Mouse (Mus musculus) layer of hippocampus, postnatal 36 days (tissue): ENCODE measurements around the gene Mybbp1a. TPM values are rescaled to one million over a fixed set of nuclear protein-coding genes. Genes with fewer than 3 reads are reported as not detected.
A peak's percentile ranks its signal among the peaks of the same experiment; 100 is the strongest.

Experiments used
- DNase-seq, 2 experiments: peaks; one replicate each; pipeline ENCODE4 v3.0.0; 2022
- total RNA-seq, 2 experiments: library from RNA; stranded (reverse); gene quantifications; 2 replicates each; pipeline ENCODE4 v1.2.3; 2021

Mybbp1a gene
- total RNA-seq, 2 experiments from 2014 or later: 51.3 to 52.2 TPM

DNA sequence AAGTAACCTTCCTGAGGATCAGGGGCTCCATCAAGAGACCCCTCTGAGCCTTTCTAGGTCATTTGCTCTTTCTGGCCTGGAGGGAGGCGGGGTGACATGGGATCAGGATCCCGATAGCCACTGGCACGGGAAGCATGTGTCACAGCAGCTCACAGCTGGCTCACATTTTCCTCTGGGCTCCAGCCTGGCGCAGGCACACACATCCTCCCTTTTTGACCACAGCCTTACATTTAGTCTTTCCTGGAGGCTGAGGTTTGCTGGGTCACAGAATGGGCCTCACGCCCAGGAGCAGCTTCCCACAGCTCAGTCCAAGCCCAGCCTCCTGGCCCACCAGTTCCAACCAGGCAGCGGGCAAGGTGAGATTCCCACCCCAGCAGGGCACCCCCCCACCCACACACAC, 37.1 kb downstream of the Mybbp1a start:
- DNase-seq: no peak

DNA sequence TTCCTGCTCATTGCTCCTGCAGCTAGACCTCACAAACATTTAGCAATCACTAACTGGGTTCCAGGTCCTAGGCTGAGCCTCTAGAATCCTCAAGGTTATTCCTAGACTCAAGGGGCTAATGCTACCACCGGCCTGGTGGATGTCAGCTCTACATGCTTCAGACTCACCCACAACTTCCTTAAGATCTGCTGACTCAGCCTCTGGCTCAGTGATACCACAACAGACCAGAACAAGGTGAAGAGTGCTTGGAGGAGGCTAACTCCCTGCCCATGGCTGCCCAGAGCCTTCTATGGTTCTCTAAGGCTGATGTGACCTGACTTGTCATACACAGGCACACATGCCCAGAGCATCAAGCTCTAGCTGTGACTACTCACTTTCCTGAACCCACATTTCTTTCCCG, 38.3 kb downstream of the Mybbp1a start:
- no peak for DNase-seq

DNA sequence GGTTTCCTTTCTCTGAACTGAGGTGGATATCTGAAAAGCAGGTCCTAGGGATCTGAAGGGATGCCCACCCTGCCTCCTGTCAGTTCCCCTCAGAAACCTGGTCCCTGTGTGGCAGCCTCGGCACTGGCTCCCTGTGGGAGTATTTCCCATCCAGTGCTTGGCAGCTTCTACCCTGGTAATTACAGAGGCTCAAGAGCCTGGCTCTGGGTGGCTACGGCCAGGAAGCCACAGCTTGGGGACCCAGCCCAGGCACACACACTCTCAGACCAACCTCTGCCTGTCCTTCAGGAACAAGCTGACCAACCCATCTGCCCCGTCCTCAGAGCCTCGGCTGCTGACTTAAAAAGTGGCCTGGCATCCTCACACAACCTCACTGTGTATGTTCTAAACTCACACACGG, 40.2 kb downstream of the Mybbp1a start:
- DNase-seq: no peak

DNA sequence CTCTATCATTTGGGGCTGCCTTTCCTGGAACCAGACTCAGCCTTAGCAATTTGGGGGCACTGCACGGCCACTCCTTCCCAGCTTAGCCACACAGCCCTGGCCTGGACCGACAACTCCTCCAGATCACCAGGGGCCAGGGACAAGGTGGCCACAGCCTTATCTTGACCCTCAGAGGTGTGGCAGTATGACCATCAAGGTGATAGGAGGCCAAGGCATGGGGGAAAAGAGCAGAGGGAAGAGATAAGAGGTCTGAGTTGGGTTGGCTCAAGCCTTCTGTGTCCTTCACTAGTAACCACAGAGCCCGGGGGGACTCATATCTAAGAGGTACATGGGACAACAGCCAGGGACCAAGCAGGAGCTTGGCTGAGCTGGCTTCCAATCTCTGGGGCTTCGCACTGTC, 40.8 kb downstream of the Mybbp1a start:
- DNase-seq: no peak

DNA sequence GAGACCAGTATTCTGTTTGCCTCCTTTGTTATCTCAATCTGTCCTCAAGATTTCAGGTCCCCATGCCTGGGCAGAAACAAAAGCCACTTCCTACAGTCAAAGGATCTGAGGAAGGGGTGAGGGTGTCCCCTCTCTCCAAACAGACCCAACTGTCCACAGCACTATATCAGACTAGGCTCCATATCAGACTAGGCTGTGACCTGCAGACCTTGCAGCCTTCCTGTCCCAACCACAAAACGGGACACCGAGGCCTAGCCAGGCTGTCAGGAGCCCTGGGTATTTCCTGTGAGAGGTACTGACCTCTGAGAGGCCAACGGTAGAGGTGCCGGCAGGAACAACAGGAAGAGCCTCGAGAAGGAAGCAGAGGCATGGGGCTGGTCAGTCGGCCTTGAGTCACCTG, 43.4 kb downstream of the Mybbp1a start:
- no peak for DNase-seq

DNA sequence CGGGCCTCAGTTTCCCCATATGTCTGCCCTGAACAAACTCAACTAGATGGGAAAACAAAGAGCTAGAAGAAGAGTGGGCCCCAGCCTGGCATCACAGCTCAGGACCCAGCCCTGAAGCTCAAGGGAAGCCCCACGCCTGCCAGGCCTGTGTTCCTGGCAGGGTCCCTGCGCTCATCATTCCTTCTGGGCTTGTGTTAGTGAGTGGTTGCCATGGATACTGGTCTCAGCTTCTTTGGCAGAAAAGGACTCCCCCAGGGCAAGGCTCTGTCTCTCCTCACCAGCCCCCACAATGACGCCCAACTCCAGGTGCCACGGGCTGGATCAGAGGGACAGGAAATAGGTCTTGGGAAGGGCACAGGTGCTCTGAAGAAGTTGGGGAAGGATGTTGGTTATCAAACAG, 44.0 kb downstream of the Mybbp1a start:
- DNase-seq: peak; percentile 59 to 69

DNA sequence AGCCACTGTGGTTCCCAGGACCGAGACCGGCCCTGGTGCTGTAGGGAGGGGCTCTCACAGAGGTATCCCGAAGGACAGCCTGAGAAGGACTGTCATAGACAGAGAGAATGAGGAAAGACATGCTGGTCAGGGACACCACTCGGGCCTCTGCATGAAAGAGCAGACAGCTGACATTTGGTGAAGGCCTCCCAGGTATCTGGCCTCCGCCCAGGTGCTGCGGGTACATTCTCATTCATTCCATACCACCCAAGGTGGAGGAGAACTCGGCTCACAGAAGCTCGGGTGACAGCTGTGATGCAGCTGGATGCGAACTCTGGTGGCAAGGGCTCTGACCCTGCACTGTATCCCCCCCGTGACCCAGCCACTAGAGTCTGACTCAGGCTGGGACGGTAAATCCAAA, 44.8 kb downstream of the Mybbp1a start:
- DNase-seq: no peak

DNA sequence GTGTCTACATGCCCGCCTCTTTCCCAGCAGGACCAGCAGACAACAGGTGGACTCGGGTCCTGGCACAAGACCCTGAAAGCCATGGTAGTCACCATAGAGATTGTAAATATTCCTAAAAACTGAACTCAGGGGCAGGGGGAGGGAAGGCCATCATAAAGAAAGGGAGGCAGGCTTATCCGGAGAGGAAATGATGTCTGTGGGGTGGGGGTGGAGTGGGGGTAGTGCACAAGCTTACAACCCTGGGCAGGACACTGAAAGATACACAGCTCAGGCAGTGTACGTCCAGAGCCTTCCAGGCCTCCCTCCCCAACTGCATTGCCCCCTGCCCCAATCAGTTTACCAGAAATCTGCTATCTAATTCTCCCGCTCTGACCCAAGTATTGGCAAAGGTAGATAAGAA, 46.0 kb downstream of the Mybbp1a start:
- DNase-seq: no peak

DNA sequence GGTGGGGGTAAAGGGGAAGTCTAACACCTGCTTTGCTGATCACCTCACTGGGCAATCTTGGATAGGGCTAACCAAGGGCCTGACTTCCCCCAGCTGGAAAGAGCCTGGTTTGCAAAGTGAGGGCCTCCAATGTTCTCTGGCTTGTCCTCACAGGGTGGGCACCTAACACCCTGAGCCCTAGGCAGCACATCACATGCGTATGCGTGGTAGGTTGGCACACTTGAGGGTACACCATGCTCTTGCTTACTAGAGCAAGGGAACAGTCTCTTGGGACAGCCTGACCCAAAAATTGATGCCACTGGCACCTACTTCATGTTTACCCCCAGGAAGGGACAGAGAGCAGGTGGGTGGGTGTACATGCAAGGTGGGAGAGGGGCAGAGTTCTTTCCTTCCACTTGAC, 46.6 kb downstream of the Mybbp1a start:
- DNase-seq: no peak

DNA sequence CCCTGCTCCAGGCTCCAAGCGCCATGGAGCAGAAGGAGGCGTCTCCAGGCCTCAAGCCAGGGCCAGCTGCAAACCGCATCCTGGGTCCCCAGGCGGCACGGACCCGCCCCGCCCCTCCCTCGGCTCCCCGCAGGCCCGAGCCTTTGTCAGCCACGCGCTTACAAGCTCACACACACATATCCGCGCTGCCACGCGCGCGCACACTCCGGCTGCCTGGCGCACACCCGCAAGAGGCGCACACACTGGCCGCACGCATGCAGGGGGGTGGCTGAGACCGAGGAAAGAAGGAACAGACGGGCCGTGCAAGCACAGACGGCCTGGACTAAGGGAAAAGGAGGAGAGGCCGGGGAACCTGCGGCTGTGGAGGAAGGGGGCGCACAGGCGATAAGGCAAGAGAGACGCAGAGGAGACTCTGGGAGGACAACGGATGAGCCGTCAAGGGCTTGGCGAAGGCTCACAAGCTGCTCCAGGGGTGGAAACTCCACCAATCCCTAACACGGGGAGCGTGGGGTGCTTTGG, 47.7 kb downstream of the Mybbp1a start:
- DNase-seq: peak; percentile 75 to 80

DNA sequence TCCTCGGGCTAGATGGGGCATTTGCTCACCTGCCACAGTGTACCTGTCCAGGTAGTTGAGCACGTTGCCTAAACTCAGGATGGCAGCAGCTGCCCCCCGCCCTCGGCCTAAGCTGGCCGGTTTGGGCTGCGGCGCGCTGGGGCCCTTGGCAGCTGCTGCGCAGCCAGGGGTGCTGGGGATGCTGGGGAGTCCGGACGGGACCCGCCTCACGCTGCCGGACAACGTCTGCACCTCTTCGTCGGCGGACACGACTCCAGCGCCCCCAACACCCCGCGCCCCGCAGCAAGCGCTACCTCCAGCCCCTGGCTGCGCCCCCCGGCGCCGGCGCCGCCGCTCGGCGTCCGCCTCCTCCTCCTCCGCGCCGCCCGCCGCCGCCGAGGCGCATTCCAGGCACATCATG, 48.2 kb downstream of the Mybbp1a start:
- DNase-seq: no peak

DNA sequence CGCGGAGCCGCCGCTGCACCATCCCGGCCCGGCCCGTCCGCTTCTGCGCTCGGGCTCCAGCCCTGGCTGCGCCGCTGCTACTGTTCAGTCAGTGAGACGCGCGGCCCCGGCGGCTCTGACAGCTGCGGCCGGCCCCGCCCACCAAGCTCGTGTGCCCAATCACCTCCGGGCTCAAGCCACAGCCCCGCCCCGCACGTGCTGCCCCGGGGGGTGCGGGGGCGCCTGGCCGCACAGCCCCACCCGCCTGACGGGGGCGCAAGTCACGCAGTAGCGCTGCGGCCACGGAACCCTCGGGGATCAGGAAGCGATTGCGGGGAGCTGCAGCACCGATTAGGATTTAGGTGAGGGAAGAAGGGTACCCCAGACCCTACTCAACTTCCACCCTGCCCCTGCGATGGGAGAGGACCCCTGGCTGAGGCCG, 48.7 kb downstream of the Mybbp1a start, which contains the start of gene Spns2:
Gene Spns2, minus strand, starts transcription at position 24 of the 421 bp plus-strand sequence.
- DNase-seq: peak; percentile 93 to 96

DNA sequence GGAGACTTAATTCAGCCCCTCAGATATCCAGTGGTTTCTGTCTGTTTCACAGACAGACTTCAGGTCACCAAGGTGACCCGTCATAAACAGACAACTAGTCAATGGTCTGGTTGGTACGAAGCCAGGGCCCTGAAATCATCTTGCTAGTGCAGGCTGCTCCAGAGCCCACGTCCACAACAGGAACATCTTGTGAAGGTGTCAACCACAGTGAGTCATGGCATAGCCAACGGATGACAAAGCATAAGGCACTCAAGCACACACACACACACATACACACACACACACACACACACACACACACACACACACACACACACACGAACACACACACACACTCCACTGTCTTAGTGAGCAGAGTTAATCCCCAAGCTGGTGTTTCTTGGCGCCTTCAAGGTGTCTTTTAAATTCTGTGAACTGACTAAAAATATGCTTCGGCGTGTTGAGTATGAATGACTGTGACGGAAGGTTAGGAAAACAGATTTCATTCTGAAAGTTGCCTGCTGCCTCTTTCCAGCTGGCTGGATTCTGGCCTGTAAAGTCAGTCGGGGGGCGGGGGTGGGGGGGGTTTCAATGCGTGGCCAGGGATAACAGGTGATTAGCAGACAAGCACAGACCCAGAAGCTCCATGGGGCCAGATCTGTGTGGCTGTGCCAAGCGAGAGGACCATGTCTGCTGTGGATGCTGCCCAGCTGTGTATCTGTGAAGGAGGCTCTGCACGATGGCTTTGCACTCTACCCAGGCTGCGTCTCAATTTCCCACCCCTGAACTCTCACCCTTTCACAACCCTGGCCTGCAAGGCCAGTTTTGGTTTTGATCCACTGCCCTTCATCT, 50.2 kb downstream of the Mybbp1a start:
- DNase-seq: no peak

DNA sequence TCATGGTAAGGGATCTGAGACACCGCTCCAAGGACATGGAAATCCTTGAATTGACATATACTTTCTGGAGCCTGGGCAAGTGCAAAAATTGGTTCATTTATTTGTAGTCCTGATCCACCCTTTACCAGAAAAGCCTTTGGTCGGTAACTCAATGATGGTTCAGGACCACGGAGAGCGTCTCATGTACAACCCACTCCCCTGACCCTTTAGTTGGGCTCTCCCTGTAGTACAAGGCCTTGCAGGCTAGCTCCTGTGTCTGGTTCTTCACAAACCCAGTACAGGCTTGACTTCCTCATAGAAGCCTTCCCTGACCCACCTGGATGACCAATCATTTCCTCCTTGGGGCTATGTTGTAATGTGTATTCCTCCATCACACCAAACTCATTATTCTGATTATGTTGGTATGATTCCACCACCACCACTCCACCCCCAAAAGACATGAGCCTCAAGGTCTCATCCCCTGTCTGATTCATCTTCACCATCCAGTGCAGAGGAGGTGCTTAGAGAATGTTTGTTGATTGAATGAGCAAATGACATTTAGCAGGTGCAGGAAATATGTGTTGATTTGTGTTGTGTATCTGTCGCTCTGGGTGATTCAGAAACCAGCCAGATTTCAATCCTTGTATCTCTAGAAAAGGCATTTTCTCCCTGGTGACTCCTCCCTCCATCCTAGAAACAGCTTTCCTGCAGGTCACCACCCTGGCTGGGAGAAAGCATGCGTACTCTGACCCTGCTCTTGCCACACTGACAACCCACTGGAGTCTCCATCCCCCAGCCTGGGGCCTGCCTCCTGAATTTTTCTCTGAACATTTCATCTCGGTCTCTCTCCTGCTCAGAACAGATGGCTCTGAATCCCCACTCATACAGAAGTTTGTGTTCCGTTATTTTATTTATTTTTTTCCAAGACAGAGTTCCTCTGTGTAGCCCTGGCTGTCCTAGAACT, 53.2 kb downstream of the Mybbp1a start:
- no peak for DNase-seq

DNA sequence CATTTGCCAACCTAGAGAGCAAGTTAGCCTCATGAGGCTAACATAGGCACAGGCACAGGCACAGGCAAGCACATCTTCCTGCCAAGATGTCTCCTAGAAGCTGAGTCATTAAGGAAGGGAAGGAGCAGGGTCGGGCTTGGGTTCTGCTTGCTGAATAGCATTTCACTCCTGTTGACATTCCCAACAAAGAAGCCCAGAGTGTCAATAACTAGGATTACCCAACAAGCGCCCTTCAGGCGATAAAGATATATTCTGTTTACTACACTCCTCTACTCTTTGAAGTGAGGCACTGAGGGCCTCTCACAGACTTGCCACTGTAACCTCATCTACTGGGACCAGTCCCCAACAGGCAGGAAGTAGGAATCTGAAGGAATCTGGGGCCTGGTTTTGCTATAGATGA, 54.9 kb downstream of the Mybbp1a start:
- no peak for DNase-seq

DNA sequence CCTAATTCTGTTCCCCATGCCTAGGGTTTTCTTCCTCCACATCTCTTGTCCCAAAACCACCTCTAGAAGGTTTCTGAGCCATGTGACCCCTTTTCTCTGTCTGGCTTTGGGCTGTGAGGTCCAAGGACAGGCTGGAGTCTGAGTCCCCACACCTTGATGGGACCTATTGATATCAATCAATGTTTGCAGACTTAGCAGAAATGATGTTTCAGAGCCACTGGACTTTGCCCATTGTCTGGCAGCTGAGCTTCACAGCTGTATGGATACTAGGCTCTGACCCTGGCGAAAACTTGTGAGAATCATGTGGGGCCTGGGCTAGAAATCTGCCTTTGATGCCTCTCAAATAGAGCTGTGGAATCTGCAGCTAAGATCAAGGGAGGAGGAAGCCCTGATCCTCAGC, 55.6 kb downstream of the Mybbp1a start:
- DNase-seq: no peak

DNA sequence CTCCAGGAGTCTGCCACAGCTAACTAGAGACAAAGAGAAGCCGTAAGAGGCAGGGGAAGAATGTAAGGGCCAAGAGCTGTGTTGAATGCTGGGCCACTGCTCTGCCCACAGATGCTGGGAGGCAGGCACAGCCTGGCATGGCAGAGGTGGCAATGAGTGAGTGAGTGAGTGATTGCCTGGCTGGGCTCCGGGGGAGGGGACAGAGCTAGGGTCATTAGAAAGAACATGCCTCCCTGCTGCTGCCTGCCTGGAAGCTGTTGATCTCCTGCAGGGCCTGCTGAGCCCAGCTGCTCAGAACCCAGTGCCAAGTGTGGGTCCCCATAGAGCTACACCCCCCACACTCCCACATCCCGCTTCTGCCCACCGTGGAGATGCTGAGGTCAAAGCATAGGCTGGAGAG, 56.2 kb downstream of the Mybbp1a start:
- DNase-seq: no peak

DNA sequence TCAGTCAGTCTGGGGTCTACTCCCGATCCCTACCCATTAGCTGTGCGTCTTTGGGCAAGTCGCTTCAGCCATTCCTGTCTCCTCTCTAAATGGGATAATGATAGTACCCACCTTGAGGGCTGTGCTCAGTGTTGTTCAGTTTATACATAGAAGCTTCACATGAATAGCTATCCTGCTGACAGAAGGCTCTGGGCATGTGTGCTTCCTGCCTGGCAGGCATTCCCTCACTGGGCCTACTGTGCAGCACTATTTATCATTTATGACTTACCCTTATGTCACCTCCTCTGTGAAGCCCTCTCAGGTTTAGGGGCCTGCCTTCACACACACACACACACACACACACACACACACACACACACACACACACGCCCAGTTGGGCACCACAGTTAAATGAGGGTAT, 59.0 kb downstream of the Mybbp1a start:
- no peak for DNase-seq

Other genes starting within 250 kb of the Mybbp1a start
- 10 to 100 TPM; 11.7 to 12.4 TPM for gene Gm43951, start 234.5 kb upstream of the Mybbp1a start, total RNA-seq
- gene 4933427D14Rik, start 233.9 kb upstream of the Mybbp1a start, total RNA-seq: 10 to 100 TPM; 25.5 to 30.7 TPM
- gene Txndc17, start 233.8 kb upstream of the Mybbp1a start, total RNA-seq: 10 to 100 TPM; 33.0 to 36.4 TPM
- 10 to 100 TPM; 12.6 to 15.8 TPM for gene Med31, start 225.8 kb upstream of the Mybbp1a start, total RNA-seq
- gene Slc13a5, start 174.1 kb upstream of the Mybbp1a start, total RNA-seq: 1 to 10 TPM; 6.5 to 6.9 TPM
- 1 to 10 TPM; 3.6 to 5.8 TPM for gene Xaf1, start 139.7 kb upstream of the Mybbp1a start, total RNA-seq
- gene Fbxo39, start 126.9 kb upstream of the Mybbp1a start, total RNA-seq: not detected
- 1 to 10 TPM; 2.2 to 3.1 TPM for gene Tekt1, start 78.9 kb upstream of the Mybbp1a start, total RNA-seq
- 1 to 10 TPM; 1.5 to 2.7 TPM for gene Smtnl2, start 29.6 kb upstream of the Mybbp1a start, total RNA-seq
- gene Ggt6, start 5.8 kb upstream of the Mybbp1a start, total RNA-seq: not detected
- gene Spns2, start 48.5 kb downstream of the Mybbp1a start, total RNA-seq: 100 to 1,000 TPM in 1 of 2 experiments, 10 to 100 TPM in 1; 91.4 to 129 TPM
- gene Spns3, start 109.2 kb downstream of the Mybbp1a start, total RNA-seq: under 1 TPM; 0.25 to 0.30 TPM
- 10 to 100 TPM; 47.7 to 49.7 TPM for gene Ube2g1, start 165.9 kb downstream of the Mybbp1a start, total RNA-seq
- gene Ankfy1, start 248.7 kb downstream of the Mybbp1a start, total RNA-seq: 10 to 100 TPM; 36.3 to 41.9 TPM